Mouse (Mus musculus): Measurements from ENCODE around the gene Pard6a. TPM values are rescaled to one million over a fixed set of nuclear protein-coding genes. Genes with fewer than 3 reads are reported as not detected.

The Pard6a gene
- polyA plus RNA-seq, 1 experiment from 2014 or later = 47.7 TPM

GRCm38 (mm10) chr8:105725726-105726125, 24.8 kb downstream of the Pard6a start:
- no peak overlapping the region for H3K4me3 ChIP-seq
- H3K4me2 ChIP-seq = no peak overlapping the region
- H3K27ac ChIP-seq (replicated peaks) = no peak overlapping the region
- H3K36me3 ChIP-seq = peaks cover 56% of the 10 kb centered on the region
- no peaks in the 10 kb centered on the region for H3K9me3 ChIP-seq
- 80% methylated on average over 5 of the region's 5 CpGs for WGBS
- H3K27me3 ChIP-seq = no peaks in the 10 kb centered on the region
- H3K4me1 ChIP-seq (replicated peaks) = no peaks in the 10 kb centered on the region
- H3K9ac ChIP-seq = no peak overlapping the region
- no peak for ATAC-seq (ENCODE audit: low read depth)

GRCm38 (mm10) chr8:105727397-105728124, 26.6 kb downstream of the Pard6a start:
- Histone ChIP-seq H3K4me1 (replicated peaks) (no peaks in the 10 kb centered on the region), H3K4me3 (no peak overlapping the region), H3K27me3 (no peaks in the 10 kb centered on the region), H3K27ac (replicated peaks) (peak overlapping the region; percentile 59), H3K9ac (no peak overlapping the region), H3K36me3 (peaks cover 57% of the 10 kb centered on the region), H3K9me3 (no peaks in the 10 kb centered on the region), H3K4me2 (no peak overlapping the region)
- 87% methylated on average over 18 of the region's 18 CpGs for WGBS
- ATAC-seq (ENCODE audit: low read depth) = no peak

GRCm38 (mm10) chr8:105732186-105732585, 31.2 kb downstream of the Pard6a start:
- H3K4me3 ChIP-seq = no peak overlapping the region
- H3K9me3 ChIP-seq = no peaks in the 10 kb centered on the region
- H3K9ac ChIP-seq = no peak overlapping the region
- no peak overlapping the region for H3K27ac ChIP-seq (replicated peaks)
- no peak for ATAC-seq (ENCODE audit: low read depth)
- no peaks in the 10 kb centered on the region for H3K27me3 ChIP-seq
- H3K4me2 ChIP-seq = no peak overlapping the region
- WGBS = 93% methylated on average over 5 of the region's 5 CpGs
- no peaks in the 10 kb centered on the region for H3K4me1 ChIP-seq (replicated peaks)
- H3K36me3 ChIP-seq = peaks cover 25% of the 10 kb centered on the region

DNA sequence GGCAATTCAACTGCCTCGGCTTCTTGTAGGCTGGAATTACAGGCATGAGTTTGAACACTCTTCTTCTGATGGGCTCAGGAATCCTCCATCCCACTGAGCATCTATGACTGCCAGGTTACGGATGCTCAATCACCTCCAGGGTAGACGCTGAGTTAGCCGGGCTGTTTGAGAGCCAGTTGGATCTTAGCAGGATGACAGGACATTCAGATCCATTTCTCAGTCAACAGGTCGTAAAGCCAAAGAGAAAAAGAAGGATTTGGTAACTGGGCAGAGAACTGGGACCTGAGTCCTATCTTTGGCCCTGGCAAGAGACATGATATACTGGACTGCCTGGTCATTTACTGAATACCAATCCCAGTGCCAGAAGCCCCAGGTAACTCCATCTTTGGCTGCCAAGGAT, 38.3 kb downstream of the Pard6a start:
- WGBS = 95% methylated on average over 5 of the region's 5 CpGs
- Histone ChIP-seq H3K4me1 (replicated peaks) (peaks cover 8% of the 10 kb centered on the region), H3K9me3 (no peaks in the 10 kb centered on the region), H3K4me3 (no peak overlapping the region), H3K9ac (no peak overlapping the region), H3K4me2 (no peak overlapping the region), H3K27me3 (no peaks in the 10 kb centered on the region), H3K36me3 (no peaks in the 10 kb centered on the region), H3K27ac (replicated peaks) (no peak overlapping the region)
- no peak for ATAC-seq (ENCODE audit: low read depth)

- no peak overlapping the region for H3K27ac ChIP-seq (replicated peaks)
- no peak for ATAC-seq (ENCODE audit: low read depth)
- WGBS = 80% methylated on average over 4 of the region's 4 CpGs
- H3K36me3 ChIP-seq = peaks cover 6% of the 10 kb centered on the region; the same call in 1 of the 2 replicates
- H3K4me2 ChIP-seq = no peak overlapping the region
- peaks cover 18% of the 10 kb centered on the region for H3K4me1 ChIP-seq (replicated peaks)
- no peaks in the 10 kb centered on the region for H3K9me3 ChIP-seq
- no peaks in the 10 kb centered on the region for H3K27me3 ChIP-seq
- H3K9ac ChIP-seq = no peak overlapping the region
- no peak overlapping the region for H3K4me3 ChIP-seq
Measured at GRCm38 (mm10) chr8:105743301-105743700, 42.4 kb downstream of the Pard6a start.

DNA sequence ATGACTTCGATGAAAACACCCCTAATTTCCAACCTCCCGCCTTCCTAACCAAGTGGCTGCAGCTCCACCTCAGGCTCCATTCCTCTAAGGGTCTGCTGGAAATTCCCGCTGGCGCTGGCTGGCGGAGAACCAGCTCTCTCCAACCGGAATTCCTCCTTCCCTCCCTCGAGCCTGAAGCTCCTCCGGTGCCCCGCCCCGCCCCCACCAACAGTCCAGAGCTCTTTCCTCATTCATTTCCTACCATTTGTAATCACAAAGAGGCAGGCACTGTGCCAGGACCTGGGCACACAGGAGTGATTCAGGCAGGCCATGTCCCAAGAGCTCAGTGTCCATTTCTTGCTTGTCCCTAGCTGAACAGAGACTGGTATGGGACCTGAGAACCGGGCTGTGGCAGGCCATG, 49.7 kb downstream of the Pard6a start:
- 10% methylated on average over 11 of the region's 11 CpGs for WGBS
- Histone ChIP-seq H3K27me3 (no peaks in the 10 kb centered on the region), H3K4me3 (no peak overlapping the region), H3K36me3 (peaks cover 6% of the 10 kb centered on the region; the same call in 1 of the 2 replicates), H3K9me3 (no peaks in the 10 kb centered on the region), H3K9ac (no peak overlapping the region), H3K4me2 (peak overlapping the region; percentile 38), H3K4me1 (replicated peaks) (peaks cover 65% of the 10 kb centered on the region), H3K27ac (replicated peaks) (peak overlapping the region; percentile 46; the same call in 1 of the 2 replicates)
- ATAC-seq (ENCODE audit: low read depth) = peak; percentile 52; the same call in 1 of the 2 replicates

Other genes starting within 250 kb of the Pard6a start
- 239 and 296 TPM in 2 replicates for gene Tppp3, start 229.6 kb upstream of the Pard6a start, polyA plus RNA-seq (2015; fragmentation: Nextera tagmentation; extraction: Ambion mirVana)
- gene Zdhhc1, start 204.2 kb upstream of the Pard6a start, polyA plus RNA-seq (2015; fragmentation: Nextera tagmentation; extraction: Ambion mirVana) = 27.8 and 31.9 TPM in 2 replicates
- gene Hsd11b2, start 182.4 kb upstream of the Pard6a start, polyA plus RNA-seq (2015; fragmentation: Nextera tagmentation; extraction: Ambion mirVana) = 5.4 and 5.5 TPM in 2 replicates
- gene Atp6v0d1, start 135.1 kb upstream of the Pard6a start, polyA plus RNA-seq (2015; fragmentation: Nextera tagmentation; extraction: Ambion mirVana) = 195 and 211 TPM in 2 replicates
- 30.5 and 35.9 TPM in 2 replicates for gene Ripor1, start 95.9 kb upstream of the Pard6a start, polyA plus RNA-seq (2015; fragmentation: Nextera tagmentation; extraction: Ambion mirVana)
- gene Ctcf, start 64.6 kb upstream of the Pard6a start, polyA plus RNA-seq (2015; fragmentation: Nextera tagmentation; extraction: Ambion mirVana) = 105 and 118 TPM in 2 replicates
- gene Agrp, start 63.8 kb upstream of the Pard6a start, polyA plus RNA-seq (2015; fragmentation: Nextera tagmentation; extraction: Ambion mirVana) = 2.0 TPM in 2 replicates
- 16.6 and 20.2 TPM in 2 replicates for gene Carmil2, start 14.9 kb upstream of the Pard6a start, polyA plus RNA-seq (2015; fragmentation: Nextera tagmentation; extraction: Ambion mirVana)
- 77.1 and 87.1 TPM in 2 replicates for gene Acd, start within 50 bp of the Pard6a start, polyA plus RNA-seq (2015; fragmentation: Nextera tagmentation; extraction: Ambion mirVana)
- gene 4933405L10Rik, start 6.5 kb downstream of the Pard6a start, polyA plus RNA-seq (2015; fragmentation: Nextera tagmentation; extraction: Ambion mirVana) = not detected in 2 replicates
- 10.3 and 11.2 TPM in 2 replicates for gene Enkd1, start 7.1 kb downstream of the Pard6a start, polyA plus RNA-seq (2015; fragmentation: Nextera tagmentation; extraction: Ambion mirVana)
- gene Gfod2, start 57.5 kb downstream of the Pard6a start, polyA plus RNA-seq (2015; fragmentation: Nextera tagmentation; extraction: Ambion mirVana) = 66.7 and 72.4 TPM in 2 replicates
- 11.6 and 13.0 TPM in 2 replicates for gene Ranbp10, start 126.2 kb downstream of the Pard6a start, polyA plus RNA-seq (2015; fragmentation: Nextera tagmentation; extraction: Ambion mirVana)
- gene Tsnaxip1, start 126.6 kb downstream of the Pard6a start, polyA plus RNA-seq (2015; fragmentation: Nextera tagmentation; extraction: Ambion mirVana) = 0.46 and 0.54 TPM in 2 replicates
- gene Cenpt, start 152.1 kb downstream of the Pard6a start, polyA plus RNA-seq (2015; fragmentation: Nextera tagmentation; extraction: Ambion mirVana) = 52.7 and 63.8 TPM in 2 replicates
- gene Thap11, start 154.0 kb downstream of the Pard6a start, polyA plus RNA-seq (2015; fragmentation: Nextera tagmentation; extraction: Ambion mirVana) = 61.4 and 64.1 TPM in 2 replicates
- 198 and 201 TPM in 2 replicates for gene Nutf2, start 159.4 kb downstream of the Pard6a start, polyA plus RNA-seq (2015; fragmentation: Nextera tagmentation; extraction: Ambion mirVana)
- gene Edc4, start 179.7 kb downstream of the Pard6a start, polyA plus RNA-seq (2015; fragmentation: Nextera tagmentation; extraction: Ambion mirVana) = 43.9 and 48.6 TPM in 2 replicates
- gene Nrn1l, start 192.4 kb downstream of the Pard6a start, polyA plus RNA-seq (2015; fragmentation: Nextera tagmentation; extraction: Ambion mirVana) = 0.46 and 0.54 TPM in 2 replicates
- gene Pskh1, start 199.3 kb downstream of the Pard6a start, polyA plus RNA-seq (2015; fragmentation: Nextera tagmentation; extraction: Ambion mirVana) = 14.2 and 14.3 TPM in 2 replicates
- 3.1 and 3.6 TPM in 2 replicates for gene Ctrl, start 232.7 kb downstream of the Pard6a start, polyA plus RNA-seq (2015; fragmentation: Nextera tagmentation; extraction: Ambion mirVana)
- 43.1 and 43.2 TPM in 2 replicates for gene Psmb10, start 237.3 kb downstream of the Pard6a start, polyA plus RNA-seq (2015; fragmentation: Nextera tagmentation; extraction: Ambion mirVana)
- gene Lcat, start 242.2 kb downstream of the Pard6a start, polyA plus RNA-seq (2015; fragmentation: Nextera tagmentation; extraction: Ambion mirVana) = 0.59 and 0.71 TPM in 2 replicates